Mouse (Mus musculus): ENCODE data around the gene Slc13a4.

Gene Slc13a4

DNA sequence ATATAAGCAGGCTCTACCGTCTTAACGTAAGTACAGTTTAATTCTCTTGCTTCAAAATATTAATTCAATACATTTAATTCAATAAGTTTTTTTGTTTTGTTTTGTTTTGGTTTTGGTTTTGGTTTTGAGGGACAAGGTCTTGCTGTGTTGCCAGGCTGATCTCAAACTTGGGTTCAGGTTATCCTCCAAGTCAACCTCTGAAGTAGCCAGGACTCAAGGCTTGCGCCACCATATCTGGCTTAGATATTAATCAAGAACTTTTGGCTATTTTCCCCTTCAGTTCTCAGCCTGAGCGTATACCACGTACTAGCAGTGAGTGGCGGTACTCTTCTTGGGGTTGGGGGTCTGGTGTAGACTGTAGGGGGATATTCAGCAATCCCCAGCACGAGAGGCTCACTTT, 5.3 kb downstream of the Slc13a4 start:
- DNase-seq (ENCODE audit: low spot score), result no peak

DNA sequence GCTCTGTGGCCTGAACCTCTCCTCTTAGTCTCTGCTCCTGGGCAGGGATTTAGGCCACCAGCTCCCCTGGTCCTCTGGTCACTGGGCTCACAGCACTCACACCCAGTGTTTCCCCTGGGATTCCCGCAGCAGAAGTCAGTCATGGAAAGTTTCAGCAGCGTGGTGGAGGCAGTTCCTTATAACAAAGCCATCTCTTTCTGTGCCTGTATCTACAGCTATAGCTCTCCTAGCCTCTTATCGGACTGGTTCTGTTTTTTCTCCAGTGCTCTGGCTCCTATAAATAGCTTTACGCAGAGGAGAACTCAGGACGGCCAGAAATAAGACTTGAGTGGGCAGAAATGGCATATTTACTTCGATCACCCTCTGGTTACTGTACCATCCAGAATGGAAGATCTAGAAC, 9.6 kb downstream of the Slc13a4 start:
- no peak for DNase-seq (ENCODE audit: low spot score)

DNA sequence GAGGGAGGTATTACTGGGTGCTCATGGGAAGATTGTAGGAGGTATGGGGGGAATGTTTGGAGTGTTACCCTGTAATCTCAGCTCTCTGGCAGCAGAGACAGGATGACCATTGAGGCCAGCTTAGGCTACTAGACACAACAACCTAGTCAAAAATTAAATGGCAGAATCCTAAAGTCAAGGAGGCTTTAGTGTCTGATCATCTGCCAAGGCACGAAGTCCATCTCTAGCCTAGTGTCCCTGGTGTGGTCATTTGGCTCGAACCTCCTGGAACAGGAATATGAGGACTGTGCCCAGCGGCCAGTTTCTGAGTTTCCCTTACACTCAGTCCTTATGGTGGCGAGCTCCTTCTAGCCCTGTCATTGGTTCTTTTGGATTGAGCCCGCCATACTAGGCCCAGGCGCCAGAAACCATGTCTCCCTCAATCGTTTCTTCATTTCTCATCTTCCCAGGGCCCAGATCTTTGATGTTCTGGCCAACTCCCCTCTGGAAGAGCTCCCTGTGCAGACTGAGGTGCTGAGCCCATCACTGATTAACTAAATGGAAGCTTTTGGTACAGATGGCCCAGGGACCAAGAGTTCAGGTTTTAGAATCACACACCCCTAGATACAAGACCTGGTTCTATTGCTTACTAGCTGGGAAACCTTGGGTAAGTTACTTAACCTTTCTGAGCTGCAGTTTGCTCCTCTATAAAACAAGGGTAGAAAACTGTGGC, 10.3 kb downstream of the Slc13a4 start:
- no peak for DNase-seq (ENCODE audit: low spot score)

DNA sequence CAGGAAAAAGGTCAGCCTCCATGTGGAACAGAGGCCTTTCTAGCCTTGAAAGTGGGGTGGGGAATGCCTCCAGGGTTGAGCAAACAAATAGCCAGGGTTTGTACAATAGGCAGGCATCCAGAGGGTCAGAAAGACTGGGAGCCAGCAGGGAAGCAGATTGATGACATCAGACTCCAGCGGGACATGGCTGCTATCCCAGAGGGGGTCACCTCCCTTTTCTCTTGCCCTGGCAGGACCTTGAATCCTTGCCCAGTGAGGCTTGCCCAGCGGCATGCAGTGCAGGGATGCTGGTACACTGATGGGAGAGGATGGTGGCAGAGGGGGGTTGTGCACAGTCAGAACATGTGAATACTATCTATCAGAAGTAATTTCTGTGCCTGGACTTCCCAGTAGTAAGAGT, 10.9 kb downstream of the Slc13a4 start:
- DNase-seq (ENCODE audit: low spot score), result peak; percentile 21

DNA sequence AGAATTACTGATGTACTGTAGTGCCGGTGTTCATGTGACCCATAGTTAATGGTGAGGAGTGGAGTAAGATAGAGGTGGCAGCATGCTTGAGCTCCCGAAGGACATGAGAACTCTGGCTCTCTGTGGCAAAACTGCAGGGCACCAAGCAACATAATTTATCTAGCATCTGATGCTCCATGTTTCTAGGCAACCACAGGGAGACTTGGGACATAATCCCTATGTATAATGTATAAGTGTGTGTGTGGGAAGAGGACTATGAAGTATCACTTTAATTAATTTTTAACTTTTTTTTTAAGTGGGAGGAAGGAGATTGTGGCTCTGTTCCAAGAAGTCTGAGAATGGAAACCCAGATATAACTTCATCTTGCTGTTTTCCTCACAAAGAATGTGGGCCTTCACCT, 13.0 kb downstream of the Slc13a4 start:
- DNase-seq (ENCODE audit: low spot score), result no peak

DNA sequence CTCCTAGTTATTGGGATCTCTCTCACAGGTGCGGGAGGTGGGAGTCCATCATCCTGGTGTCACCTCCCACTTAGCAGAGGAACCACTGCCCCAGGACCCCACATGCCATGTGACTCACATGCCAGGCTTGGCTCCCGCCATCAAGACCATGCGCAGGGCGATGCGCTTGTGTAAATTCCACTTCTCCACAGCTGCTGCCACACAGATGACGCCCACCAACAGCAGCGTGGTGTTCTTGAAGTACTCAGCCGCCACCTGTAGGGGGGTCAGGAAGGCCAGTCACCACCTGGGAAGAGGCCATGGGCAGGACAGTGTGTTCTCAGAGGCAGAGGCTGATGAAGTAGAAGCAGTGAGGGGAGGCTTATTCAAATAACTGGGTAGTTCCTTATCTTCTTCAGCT, 18.3 kb downstream of the Slc13a4 start:
- DNase-seq (ENCODE audit: low spot score), result no peak

DNA sequence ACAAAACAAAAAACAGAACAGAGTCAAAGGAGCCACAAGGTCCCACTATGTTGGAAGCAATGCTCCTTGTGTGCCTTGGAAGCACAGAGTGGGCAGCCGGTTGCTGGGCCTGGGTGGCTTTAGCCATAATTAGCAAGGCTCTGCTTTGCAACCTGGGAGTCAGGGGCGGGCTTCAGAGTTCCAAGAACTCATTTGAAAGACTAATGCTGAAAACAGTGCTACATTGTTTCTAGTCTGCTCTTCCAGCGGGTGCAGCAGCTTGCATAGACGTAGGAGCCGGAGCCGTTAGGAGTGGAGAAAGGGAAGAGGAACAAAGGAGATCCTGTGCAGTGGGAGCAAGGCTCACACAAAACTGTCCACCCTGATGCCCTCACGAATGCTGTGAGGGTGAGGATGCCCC, 19.0 kb downstream of the Slc13a4 start:
- peak; percentile 19 for DNase-seq (ENCODE audit: low spot score)

DNA sequence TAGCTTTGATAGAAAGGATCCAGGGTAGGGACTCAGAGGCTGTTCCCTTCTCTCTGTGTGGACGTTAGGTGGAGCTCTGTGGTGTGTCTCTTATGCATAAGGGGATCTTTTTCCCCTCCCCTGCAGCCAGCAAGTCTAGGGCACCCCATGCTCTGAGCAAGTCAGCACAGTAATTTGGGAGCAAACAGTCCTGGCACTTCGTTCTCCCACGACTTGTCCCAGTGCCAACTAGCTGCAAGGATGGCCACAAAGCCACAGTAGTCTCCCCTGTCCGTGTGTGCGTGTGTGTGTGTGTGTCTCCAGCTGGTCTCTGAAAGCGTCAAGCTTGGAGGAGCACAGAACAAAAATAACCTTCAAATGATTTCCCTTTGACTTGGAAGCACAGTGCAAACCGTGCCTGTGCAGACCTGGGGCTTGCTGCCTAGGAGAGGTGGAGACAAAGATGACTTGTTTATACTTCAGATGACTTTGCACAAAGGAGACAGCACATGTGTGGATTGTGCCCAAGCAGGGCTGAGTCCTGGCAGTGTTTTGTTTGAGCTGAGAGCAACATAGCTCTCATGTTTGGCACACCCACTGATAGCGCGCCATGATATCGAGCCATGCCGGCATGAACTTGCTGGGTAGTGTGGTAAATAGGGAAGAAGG, 19.7 kb downstream of the Slc13a4 start:
- peak; percentile 57 for DNase-seq (ENCODE audit: low spot score)

DNA sequence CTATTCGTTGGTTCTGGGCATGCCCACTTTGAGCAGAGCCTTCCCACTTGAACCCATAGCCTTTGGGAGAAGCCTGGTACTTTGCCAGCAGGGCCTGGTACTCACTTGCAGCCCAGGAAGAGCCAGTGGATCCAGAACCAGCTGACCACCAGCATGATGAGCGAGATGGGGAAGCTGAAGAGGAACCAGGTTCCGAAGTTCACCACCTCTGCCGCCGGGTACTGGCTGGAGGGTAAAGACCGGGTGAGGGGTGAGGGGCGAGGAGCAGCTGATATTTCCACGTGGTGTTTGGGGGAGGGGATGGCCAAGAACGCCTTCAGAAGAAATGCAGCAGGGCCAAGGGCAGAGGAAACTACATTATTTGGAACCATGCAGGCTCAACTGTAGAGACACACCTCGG, 28.6 kb downstream of the Slc13a4 start:
- DNase-seq (ENCODE audit: low spot score), result no peak

DNA sequence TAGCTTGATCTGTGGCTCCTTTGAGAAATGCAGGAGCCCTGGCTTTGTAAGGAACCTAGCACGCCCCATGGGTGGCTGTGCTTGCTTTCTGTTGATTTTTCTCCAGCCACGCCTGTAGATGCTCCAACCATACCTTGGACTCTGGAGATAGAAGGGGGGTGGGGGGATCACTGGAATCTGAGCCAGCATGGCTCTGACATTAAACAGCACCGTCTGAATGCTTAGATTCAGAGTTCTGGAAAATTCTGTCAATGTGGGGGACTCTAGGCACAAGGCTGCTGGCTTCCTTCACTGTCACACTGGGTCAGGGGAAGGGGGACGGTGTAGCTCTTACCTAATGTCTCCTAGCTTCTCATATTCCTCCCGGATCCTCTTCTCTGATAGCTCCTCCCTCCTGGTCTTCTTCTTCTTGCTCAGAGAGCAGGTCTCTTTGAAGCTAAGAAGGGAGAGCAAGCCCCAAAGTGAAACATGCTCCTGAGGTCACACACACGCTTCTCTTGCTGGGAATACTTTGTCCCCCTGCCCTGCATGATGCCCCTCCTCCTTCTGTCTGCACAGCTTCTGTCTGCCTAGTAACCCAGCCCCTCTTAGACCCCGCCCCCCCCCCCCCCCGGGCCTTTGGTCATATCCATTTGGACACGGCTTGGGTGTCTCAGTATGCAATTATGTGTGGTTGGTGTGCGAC, 29.9 kb downstream of the Slc13a4 start:
- no peak for DNase-seq (ENCODE audit: low spot score)

DNA sequence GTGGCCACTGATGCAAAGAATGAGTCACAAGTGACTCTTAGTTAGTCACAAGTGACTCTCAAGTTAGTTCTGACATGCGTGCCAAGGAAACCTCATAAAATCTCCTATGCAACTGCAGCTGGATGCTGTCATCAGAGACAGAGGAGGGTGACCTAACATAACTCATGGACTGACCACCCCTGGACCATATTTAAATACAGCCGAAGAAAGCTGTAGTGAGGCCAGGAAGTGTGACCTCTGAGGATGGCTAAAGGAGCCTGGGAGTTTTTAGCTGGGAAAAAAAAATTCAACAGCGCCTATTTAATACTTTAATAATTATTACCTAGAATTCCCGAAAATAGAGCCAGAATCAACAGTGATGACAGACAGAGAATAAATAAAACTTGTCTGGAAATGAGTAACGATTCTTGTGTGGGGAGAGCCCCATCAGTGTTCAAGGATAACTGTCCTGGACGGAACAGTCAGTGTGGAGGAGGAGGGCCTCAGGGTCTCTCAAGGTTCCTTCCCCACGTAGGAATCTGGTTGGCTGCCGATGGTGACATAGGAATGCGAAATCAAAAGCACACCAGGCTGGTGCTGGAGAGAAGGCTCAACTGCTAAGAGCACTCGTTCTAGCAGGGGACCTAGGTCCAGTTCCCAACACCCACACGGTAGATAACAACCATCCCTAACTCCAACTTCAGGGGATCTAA, 34.4 kb downstream of the Slc13a4 start:
- no peak for DNase-seq (ENCODE audit: low spot score)

DNA sequence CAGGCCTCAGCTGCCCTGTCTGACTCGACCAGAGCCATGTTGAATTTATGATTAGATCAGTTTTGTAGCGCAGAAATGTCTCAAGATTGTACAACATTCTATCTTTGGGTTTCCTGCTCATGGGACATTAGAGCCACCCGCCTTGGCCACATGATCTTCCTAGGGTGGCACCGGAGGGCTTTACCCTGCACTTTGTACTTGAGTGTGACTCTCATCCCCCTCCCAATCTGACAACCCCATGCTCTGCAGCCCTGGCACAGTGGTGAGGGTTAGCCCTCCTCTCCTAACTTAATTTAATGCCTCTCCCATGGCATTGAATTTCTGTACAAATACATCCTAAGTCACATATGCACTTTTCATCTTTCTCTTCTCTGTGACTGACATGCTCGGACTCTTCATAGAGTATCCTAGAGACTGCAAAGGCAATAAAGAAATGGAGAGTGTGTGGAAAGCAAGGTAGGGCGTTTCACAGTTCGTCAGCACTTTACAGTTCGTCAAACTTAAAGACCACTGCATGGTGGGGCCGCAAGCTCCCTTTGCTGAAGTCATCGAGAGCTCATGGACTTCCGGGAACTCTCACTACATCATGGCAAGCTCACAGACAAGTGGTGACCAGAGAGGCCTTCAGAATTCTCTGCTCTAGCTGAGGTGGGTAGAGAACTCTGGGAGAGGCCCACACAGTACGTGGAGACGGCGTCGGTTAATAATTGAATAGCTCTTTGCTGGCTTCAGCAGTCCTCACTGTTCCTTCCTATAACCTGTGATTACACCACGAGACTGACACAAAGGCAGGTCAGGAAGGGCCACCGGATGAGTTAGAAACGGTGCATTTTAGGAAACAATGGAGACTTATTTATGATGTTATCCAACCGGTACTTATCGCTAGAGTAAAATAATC, 35.8 kb downstream of the Slc13a4 start:
- DNase-seq (ENCODE audit: low spot score), result no peak

DNA sequence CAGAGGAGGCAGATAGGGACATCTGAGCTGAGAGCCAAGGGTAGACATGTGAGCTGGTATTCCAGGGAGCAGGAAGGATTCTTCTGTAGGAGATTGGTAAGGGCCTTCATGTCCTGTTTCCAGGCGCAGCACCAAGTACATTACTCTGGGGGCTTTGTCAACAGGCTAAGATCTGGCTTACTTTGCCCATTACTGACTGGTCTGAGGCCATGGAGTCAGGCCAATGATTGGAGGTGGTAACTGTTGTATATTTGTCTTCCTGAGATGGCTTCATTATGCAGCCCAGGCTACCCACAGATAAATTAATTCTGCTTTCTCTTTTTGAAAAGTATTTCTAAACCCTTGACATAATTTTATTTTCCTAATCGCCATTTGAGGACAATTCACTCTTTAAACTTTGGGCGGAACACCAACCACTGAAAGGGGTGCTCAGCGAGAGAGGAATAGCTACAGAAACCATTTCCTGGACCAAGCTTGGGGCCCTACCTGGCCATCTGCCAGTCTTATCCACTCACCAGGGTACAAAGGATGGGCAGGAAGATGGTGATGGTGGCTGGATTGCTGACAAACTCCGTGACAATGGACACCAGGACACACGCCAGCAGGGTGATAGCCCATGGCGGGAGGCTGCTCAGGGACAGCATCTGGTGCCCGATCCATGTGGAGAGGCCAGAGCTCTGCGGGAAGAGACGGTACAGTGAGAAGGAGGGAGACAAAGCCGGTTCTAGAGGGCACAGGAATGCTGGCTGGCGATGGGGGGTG, 36.7 kb downstream of the Slc13a4 start:
- DNase-seq (ENCODE audit: low spot score), result no peak

DNA sequence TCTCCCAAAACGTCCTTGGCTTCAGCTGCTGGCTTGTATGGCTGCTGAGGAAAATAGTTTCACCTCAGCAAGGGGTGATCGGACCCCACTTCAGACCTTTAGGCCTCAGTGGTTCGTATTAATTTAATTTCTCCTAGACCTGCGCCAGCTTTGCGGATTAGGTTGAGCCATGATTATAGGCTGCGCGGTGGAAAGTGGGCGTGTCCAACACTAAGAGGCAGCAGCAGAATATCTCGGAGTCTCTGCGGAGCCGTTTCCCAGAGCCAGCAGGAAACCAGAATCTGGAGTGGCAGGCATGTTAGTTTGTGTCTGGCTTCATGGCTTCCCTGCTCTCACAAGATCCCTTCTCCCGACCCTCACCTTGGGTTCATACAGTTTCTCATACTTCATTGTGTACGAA, 38.3 kb downstream of the Slc13a4 start:
- DNase-seq (ENCODE audit: low spot score), result no peak

DNA sequence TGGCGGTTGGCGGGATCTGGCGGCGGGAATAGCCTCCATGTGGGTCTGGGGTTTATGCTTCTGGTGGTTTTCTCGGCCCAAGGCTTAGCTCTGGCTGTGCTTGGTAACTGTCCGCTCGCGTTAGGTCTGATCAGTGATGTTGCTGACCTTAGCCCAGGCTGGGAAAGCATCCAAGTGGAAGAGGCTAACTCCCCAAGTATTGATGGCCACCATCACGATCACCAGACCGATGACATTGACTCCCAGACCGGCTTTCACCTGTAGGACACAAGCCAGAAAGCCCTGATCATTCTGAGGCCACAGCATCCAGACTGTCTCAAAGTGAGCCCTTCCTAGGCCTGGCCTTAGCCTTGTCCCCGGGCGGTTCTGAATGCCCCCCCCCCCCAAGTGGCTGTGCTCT, 39.2 kb downstream of the Slc13a4 start:
- no peak for DNase-seq (ENCODE audit: low spot score)

DNA sequence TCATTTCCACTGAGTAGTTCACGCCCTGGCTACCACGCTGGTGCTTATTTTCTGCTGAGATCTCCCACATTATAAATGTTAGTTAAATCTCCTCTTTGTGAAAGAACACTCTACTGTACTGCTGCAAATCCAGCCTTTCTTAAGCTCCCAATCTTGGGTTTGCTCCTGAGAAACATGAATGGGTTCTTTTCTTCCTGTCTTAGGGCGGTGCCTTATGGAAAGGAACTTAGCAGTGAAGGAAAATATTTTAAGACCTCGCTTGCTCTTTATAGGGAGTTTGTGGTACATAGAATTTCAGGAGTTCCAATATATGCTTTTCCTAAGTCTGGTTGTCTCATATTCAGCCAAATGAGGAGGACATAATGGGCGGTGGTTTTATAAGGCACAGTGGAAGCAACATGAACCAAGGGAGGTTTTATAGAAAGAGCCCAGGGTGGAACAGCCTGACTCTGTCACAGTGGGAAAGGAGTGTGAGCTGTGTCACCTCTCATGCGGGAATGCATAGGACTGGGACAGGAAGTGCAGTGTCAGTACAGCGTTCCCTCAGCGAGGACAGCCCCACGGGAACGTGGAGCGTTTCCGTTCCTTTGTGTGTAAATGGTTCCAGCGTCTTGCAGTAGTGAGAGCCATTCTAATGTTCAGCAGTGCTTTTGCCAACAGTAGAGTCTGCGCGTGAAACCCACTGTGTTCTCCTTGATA, 42.2 kb downstream of the Slc13a4 start:
- no peak for DNase-seq (ENCODE audit: low spot score)

DNA sequence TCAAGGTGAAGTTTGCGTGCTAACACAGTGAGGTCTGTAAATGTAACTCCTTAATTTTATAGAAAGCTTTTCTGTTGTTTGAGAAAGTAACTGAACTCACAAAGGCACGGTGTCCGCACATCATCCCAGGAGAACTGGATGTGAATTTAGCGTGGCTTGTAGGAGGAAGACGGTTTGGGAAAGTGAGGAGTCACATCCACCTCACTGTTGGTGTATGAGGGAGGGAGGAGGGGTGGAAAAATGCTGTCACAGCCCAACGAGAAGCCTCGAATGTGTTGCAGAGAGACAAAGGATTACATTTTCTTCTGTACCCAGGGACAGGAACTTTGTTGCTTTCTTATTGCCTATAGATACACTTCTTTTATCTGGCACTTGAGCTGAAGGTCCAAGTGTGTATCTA, 47.4 kb downstream of the Slc13a4 start:
- DNase-seq (ENCODE audit: low spot score), result no peak

DNA sequence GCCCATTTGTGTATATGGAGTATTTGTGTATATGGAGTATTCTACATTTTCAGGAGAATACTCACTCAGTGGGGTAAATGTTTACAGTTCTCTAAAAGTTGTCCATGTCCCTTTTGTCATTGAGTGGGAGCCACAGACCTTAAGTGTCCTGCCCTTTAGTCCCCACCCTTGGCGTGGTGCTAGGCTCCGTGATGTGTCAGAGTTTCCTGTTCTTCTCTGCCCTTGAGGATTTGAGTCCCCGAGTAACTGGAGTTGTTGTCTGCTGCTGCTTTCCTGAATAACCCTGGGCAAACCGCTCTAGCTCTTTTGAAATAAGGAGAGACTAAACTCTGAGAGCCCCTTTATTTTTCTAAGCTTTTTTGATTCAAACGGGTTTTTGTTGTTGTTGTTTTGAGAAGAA, 48.4 kb downstream of the Slc13a4 start:
- DNase-seq (ENCODE audit: low spot score), result no peak

DNA sequence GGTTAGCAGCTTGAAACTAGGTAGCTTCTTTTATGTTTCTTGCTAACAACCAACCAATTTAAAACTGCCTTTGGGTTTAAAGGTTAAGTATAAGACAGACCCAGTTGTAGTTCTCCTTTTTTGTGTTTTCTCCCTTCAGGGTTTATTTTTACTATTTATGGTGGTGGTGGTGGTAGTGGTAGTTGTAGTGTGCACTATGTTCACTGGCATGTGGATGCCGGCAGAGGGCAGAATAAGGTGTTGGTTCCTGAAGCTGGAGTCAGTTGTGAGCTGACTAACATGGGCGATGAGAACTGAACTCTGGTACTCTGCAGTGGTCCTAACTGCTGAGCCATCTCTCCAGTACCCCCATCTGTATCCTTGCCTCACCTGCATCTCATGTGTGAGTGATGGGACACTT, 49.0 kb downstream of the Slc13a4 start:
- no peak for DNase-seq (ENCODE audit: low spot score)

DNA sequence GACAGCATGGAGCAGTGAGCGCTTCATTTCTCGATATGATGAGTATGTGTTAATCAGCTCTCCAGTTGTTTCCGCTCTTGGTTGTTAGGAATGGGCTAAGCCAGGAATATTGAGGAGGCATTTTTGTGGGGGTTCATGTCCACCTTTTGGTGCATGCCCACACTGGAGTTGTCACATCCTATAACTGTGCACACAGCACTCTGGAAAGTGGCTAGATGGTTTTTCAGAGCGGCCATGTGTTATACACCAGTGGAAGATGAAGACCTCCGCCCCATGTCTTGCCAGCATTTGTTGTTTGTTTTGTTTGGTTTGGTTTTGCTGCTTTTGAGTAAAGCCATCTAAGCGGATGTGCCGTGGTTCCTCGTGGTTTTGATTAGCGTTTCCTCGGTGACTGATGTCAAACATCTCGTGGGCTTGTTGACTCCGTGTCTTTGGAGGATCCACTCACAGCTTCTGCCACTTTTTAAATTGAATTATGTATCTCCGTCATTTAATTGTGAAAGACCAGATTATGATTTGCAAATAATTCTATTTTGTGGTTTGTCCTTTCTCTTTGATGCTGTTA, 50.2 kb downstream of the Slc13a4 start:
- DNase-seq (ENCODE audit: low spot score), result no peak
